Mouse (Mus musculus): ENCODE measurements around the gene Nos3. TPM values are rescaled to one million over a fixed set of nuclear protein-coding genes. Genes with fewer than 3 reads are reported as not detected.
A peak's percentile ranks its signal among the peaks of the same experiment; 100 is the strongest.

Nos3 gene
- polyA plus RNA-seq, 1 experiment from 2014 or later = 18.8 TPM

- no peak overlapping the region for H3K9ac ChIP-seq
- ATAC-seq (ENCODE audit: borderline replicate concordance, extremely low read depth, low FRiP score, low TSS enrichment) = no peak
- H3K4me2 ChIP-seq = no peak overlapping the region
- H3K27me3 ChIP-seq = peaks cover 6% of the 10 kb centered on the region; the same call in 1 of the 2 replicates
- no peaks in the 10 kb centered on the region for H3K36me3 ChIP-seq
- WGBS = 89% methylated on average over 4 of the region's 4 CpGs
- no peaks in the 10 kb centered on the region for H3K9me3 ChIP-seq
- H3K4me3 ChIP-seq = no peak overlapping the region
- H3K4me1 ChIP-seq = peaks cover 13% of the 10 kb centered on the region
- H3K27ac ChIP-seq = no peak overlapping the region
These were observed 15.9 kb downstream of the Nos3 start for GRCm38 (mm10) chr5:24380499-24380898.

- H3K9me3 ChIP-seq = no peaks in the 10 kb centered on the region
- no peak overlapping the region for H3K27ac ChIP-seq
- WGBS = 57% methylated on average over 6 of the region's 6 CpGs
- H3K9ac ChIP-seq = no peak overlapping the region
- no peaks in the 10 kb centered on the region for H3K36me3 ChIP-seq
- peaks cover 13% of the 10 kb centered on the region for H3K4me1 ChIP-seq
- peaks cover 15% of the 10 kb centered on the region for H3K27me3 ChIP-seq
- H3K4me3 ChIP-seq = no peak overlapping the region
- no peak overlapping the region for H3K4me2 ChIP-seq
- no peak for ATAC-seq (ENCODE audit: borderline replicate concordance, extremely low read depth, low FRiP score, low TSS enrichment)
These were observed 16.9 kb downstream of the Nos3 start for GRCm38 (mm10) chr5:24381486-24381885.

GRCm38 (mm10) chr5:24381988-24382387 is 17.4 kb downstream of the Nos3 start:
- Histone ChIP-seq H3K36me3 (no peaks in the 10 kb centered on the region), H3K9ac (no peak overlapping the region), H3K27me3 (peaks cover 20% of the 10 kb centered on the region), H3K4me2 (no peak overlapping the region), H3K9me3 (no peaks in the 10 kb centered on the region), H3K4me1 (peaks cover 14% of the 10 kb centered on the region), H3K27ac (no peak overlapping the region), H3K4me3 (no peak overlapping the region)
- ATAC-seq (ENCODE audit: borderline replicate concordance, extremely low read depth, low FRiP score, low TSS enrichment) = no peak
- 64% methylated on average over 2 of the region's 2 CpGs for WGBS

- H3K4me2 ChIP-seq = peak overlapping the region; percentile 69
- H3K27me3 ChIP-seq = peaks cover 33% of the 10 kb centered on the region
- peak overlapping the region; percentile 40 for H3K4me3 ChIP-seq
- H3K9me3 ChIP-seq = no peaks in the 10 kb centered on the region
- peaks cover 23% of the 10 kb centered on the region for H3K4me1 ChIP-seq
- no peak overlapping the region for H3K27ac ChIP-seq
- ATAC-seq (ENCODE audit: borderline replicate concordance, extremely low read depth, low FRiP score, low TSS enrichment) = peak; percentile 88
- peak overlapping the region; percentile 35 for H3K9ac ChIP-seq
- 2% methylated on average over 34 of the region's 34 CpGs for WGBS
- no peaks in the 10 kb centered on the region for H3K36me3 ChIP-seq
These were observed 18.6 kb downstream of the Nos3 start for GRCm38 (mm10) chr5:24383026-24383859.

GRCm38 (mm10) chr5:24384407-24384806 is 19.8 kb downstream of the Nos3 start:
- H3K27me3 ChIP-seq = peaks cover 43% of the 10 kb centered on the region
- WGBS = 46% methylated on average over 6 of the region's 6 CpGs
- H3K36me3 ChIP-seq = no peaks in the 10 kb centered on the region
- H3K4me2 ChIP-seq = no peak overlapping the region
- no peaks in the 10 kb centered on the region for H3K9me3 ChIP-seq
- no peak for ATAC-seq (ENCODE audit: borderline replicate concordance, extremely low read depth, low FRiP score, low TSS enrichment)
- H3K4me1 ChIP-seq = peaks cover 30% of the 10 kb centered on the region
- no peak overlapping the region for H3K4me3 ChIP-seq
- H3K27ac ChIP-seq = no peak overlapping the region
- no peak overlapping the region for H3K9ac ChIP-seq

- Histone ChIP-seq H3K9me3 (no peaks in the 10 kb centered on the region), H3K27ac (no peak overlapping the region), H3K9ac (no peak overlapping the region), H3K27me3 (peaks cover 43% of the 10 kb centered on the region), H3K4me3 (no peak overlapping the region), H3K36me3 (no peaks in the 10 kb centered on the region), H3K4me2 (no peak overlapping the region), H3K4me1 (peaks cover 34% of the 10 kb centered on the region)
- ATAC-seq (ENCODE audit: borderline replicate concordance, extremely low read depth, low FRiP score, low TSS enrichment) = no peak
- WGBS = 79% methylated on average over 5 of the region's 5 CpGs
These were observed 20.8 kb downstream of the Nos3 start for GRCm38 (mm10) chr5:24385374-24385773.

- no peak overlapping the region for H3K4me2 ChIP-seq
- H3K27me3 ChIP-seq = peaks cover 43% of the 10 kb centered on the region
- no peak overlapping the region for H3K27ac ChIP-seq
- H3K4me1 ChIP-seq = peaks cover 34% of the 10 kb centered on the region
- no peak overlapping the region for H3K4me3 ChIP-seq
- no peaks in the 10 kb centered on the region for H3K9me3 ChIP-seq
- ATAC-seq (ENCODE audit: borderline replicate concordance, extremely low read depth, low FRiP score, low TSS enrichment) = no peak
- no peak overlapping the region for H3K9ac ChIP-seq
- no peaks in the 10 kb centered on the region for H3K36me3 ChIP-seq
- 83% methylated on average over 10 of the region's 10 CpGs for WGBS
These were observed 21.4 kb downstream of the Nos3 start for GRCm38 (mm10) chr5:24385887-24386550.

- peak; percentile 27; the same call in 1 of the 2 replicates for ATAC-seq (ENCODE audit: borderline replicate concordance, extremely low read depth, low FRiP score, low TSS enrichment)
- H3K9ac ChIP-seq = peak overlapping the region; percentile 31
- peak overlapping the region; percentile 37 for H3K4me3 ChIP-seq
- no peaks in the 10 kb centered on the region for H3K9me3 ChIP-seq
- H3K27me3 ChIP-seq = peaks cover 43% of the 10 kb centered on the region
- WGBS = 2% methylated on average over 73 of the region's 73 CpGs
- H3K27ac ChIP-seq = no peak overlapping the region
- H3K36me3 ChIP-seq = no peaks in the 10 kb centered on the region
- peak overlapping the region; percentile 87 for H3K4me2 ChIP-seq
- peaks cover 34% of the 10 kb centered on the region for H3K4me1 ChIP-seq
These were observed 22.9 kb downstream of the Nos3 start for GRCm38 (mm10) chr5:24387264-24388241.

GRCm38 (mm10) chr5:24388246-24388915 is 23.8 kb downstream of the Nos3 start:
- H3K27me3 ChIP-seq = peaks cover 43% of the 10 kb centered on the region
- peak overlapping the region; percentile 31 for H3K9ac ChIP-seq
- ATAC-seq (ENCODE audit: borderline replicate concordance, extremely low read depth, low FRiP score, low TSS enrichment) = 0 out of 2 replicates have a peak, but pooled peaks have one; percentile 1
- no peaks in the 10 kb centered on the region for H3K36me3 ChIP-seq
- peaks cover 28% of the 10 kb centered on the region for H3K4me1 ChIP-seq
- H3K4me2 ChIP-seq = peak overlapping the region; percentile 87
- peak overlapping the region; percentile 37 for H3K4me3 ChIP-seq
- H3K9me3 ChIP-seq = no peaks in the 10 kb centered on the region
- no peak overlapping the region for H3K27ac ChIP-seq
- WGBS = 24% methylated on average over 26 of the region's 26 CpGs

GRCm38 (mm10) chr5:24389011-24389657 is 24.5 kb downstream of the Nos3 start:
- no peak overlapping the region for H3K4me2 ChIP-seq
- H3K9me3 ChIP-seq = no peaks in the 10 kb centered on the region
- H3K9ac ChIP-seq = no peak overlapping the region
- peaks cover 28% of the 10 kb centered on the region for H3K4me1 ChIP-seq
- no peaks in the 10 kb centered on the region for H3K36me3 ChIP-seq
- WGBS = 57% methylated on average over 7 of the region's 7 CpGs
- no peak overlapping the region for H3K27ac ChIP-seq
- H3K4me3 ChIP-seq = no peak overlapping the region
- peaks cover 43% of the 10 kb centered on the region for H3K27me3 ChIP-seq
- no peak for ATAC-seq (ENCODE audit: borderline replicate concordance, extremely low read depth, low FRiP score, low TSS enrichment)

GRCm38 (mm10) chr5:24389658-24390020 is 25.0 kb downstream of the Nos3 start:
- no peak overlapping the region for H3K27ac ChIP-seq
- H3K4me3 ChIP-seq = no peak overlapping the region
- WGBS = 58% methylated on average over 4 of the region's 4 CpGs
- peaks cover 43% of the 10 kb centered on the region for H3K27me3 ChIP-seq
- no peak for ATAC-seq (ENCODE audit: borderline replicate concordance, extremely low read depth, low FRiP score, low TSS enrichment)
- no peaks in the 10 kb centered on the region for H3K9me3 ChIP-seq
- no peak overlapping the region for H3K9ac ChIP-seq
- H3K36me3 ChIP-seq = no peaks in the 10 kb centered on the region
- peaks cover 28% of the 10 kb centered on the region for H3K4me1 ChIP-seq
- no peak overlapping the region for H3K4me2 ChIP-seq
